Mouse (Mus musculus) CH12.LX (cell line): ENCODE measurements around the gene Herc1.

Source experiments
- CTCF ChIP-seq, 2 experiments: IDR thresholded peaks in 1 of 2; conservative IDR thresholded peaks in 1 of 2; 2 replicates each; pipeline ENCODE4 v1.5.1; 2011 to 2012; ENCODE audit warnings: low read depth in 2 of 2, low read length in 2 of 2, improper control_type of control experiment in 1 of 2, inconsistent platforms in 1 of 2, mild to moderate bottlenecking in 1 of 2, moderate library complexity in 1 of 2
- EP300 ChIP-seq: IDR thresholded peaks from 2 replicates; pipeline ENCODE4 v1.6.1; 2011; ENCODE audit warnings: low read length, improper control_type of control experiment
- SIN3A ChIP-seq: IDR thresholded peaks from 2 replicates; pipeline ENCODE4 v1.6.1; 2012; ENCODE audit warnings: low read length, improper control_type of control experiment, inconsistent platforms

GRCm38 (mm10) chr9:66360143-66360690 is 10.0 kb downstream of the Herc1 start:
- TF ChIP-seq CTCF (conservative IDR thresholded peaks at IDR 0.05 in 1 of 2, IDR thresholded peaks at IDR 0.05 in 1 of 2; ENCODE audit: low read depth in 2 of 2, low read length in 2 of 2) (no peak), EP300 (no peak), SIN3A (no peak)
